Mouse (Mus musculus): ENCODE results near the gene Col11a2. TPM values are rescaled to one million over a fixed set of nuclear protein-coding genes. Genes with fewer than 3 reads are reported as not detected.
"Not testable (repeated sequence)": the region's sequence is repeated elsewhere in the genome, so short reads cannot be mapped to it uniquely, and the experiment has no call there.

Col11a2 gene
- polyA plus RNA-seq, 1 experiment from 2014 or later, result 2.1 TPM

- H3K4me2 ChIP-seq (replicated peaks; ENCODE audit: low read depth, low read length); H3K4me1 ChIP-seq (ENCODE audit: control insufficient read depth, insufficient read depth, low read length); H3K4me3 ChIP-seq (ENCODE audit: low read length); H3K36me3 ChIP-seq (ENCODE audit: control insufficient read depth, insufficient read depth, low read length); H3K27ac ChIP-seq (ENCODE audit: low read depth, low read length); ATAC-seq (ENCODE audit: low FRiP score, low TSS enrichment); H3K9ac ChIP-seq (ENCODE audit: low read depth, low read length); H3K9me3 ChIP-seq (ENCODE audit: control insufficient read depth, low read length): not testable (repeated sequence)
- H3K27me3 ChIP-seq (ENCODE audit: control insufficient read depth, insufficient read depth, low read length), result peaks cover 19% of the 10 kb centered on the region
- 43% methylated on average over 2 of the region's 2 CpGs for WGBS
These were observed 38.4 kb upstream of the Col11a2 start for GRCm38 (mm10) chr17:34000796-34001195.

GRCm38 (mm10) chr17:34003426-34003825 lies 35.8 kb upstream of the Col11a2 start:
- H3K27me3 ChIP-seq (ENCODE audit: control insufficient read depth, insufficient read depth, low read length), result peaks cover 19% of the 10 kb centered on the region
- H3K36me3 ChIP-seq (ENCODE audit: control insufficient read depth, insufficient read depth, low read length), result no peaks in the 10 kb centered on the region
- no peak for ATAC-seq (ENCODE audit: low FRiP score, low TSS enrichment)
- no peaks in the 10 kb centered on the region for H3K4me1 ChIP-seq (ENCODE audit: control insufficient read depth, insufficient read depth, low read length)
- WGBS, result 6% methylated on average over 5 of the region's 5 CpGs
- H3K9me3 ChIP-seq (ENCODE audit: control insufficient read depth, low read length), result no peaks in the 10 kb centered on the region
- no peak overlapping the region for H3K4me3 ChIP-seq (ENCODE audit: low read length)
- no peak overlapping the region for H3K4me2 ChIP-seq (replicated peaks; ENCODE audit: low read depth, low read length)
- H3K9ac ChIP-seq (ENCODE audit: low read depth, low read length), result no peak overlapping the region
- no peak overlapping the region for H3K27ac ChIP-seq (ENCODE audit: low read depth, low read length)

DNA sequence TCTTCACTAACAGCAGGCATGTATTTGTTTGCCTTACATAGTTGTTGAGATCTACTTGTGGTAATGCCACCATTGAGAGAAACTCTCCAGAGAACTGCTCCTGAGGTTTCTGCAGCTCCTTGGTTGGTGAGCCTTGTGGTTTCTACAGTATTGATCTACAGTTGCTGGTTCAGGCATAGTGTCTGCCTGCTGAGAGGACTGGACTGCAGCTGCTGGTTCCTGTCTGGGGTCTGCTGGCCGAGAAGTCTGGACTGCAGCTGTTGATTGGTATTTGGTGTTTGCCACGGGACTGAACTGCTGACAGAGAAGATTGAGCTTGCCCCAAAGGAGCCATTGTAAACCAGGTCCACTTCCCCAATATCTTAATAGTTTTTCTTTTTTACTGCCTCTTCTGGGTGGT lies 32.7 kb upstream of the Col11a2 start:
- H3K4me2 ChIP-seq (replicated peaks; ENCODE audit: low read depth, low read length), result no peak overlapping the region
- ATAC-seq (ENCODE audit: low FRiP score, low TSS enrichment), result no peak
- WGBS, result 52% methylated on average over 2 of the region's 2 CpGs
- no peaks in the 10 kb centered on the region for H3K4me1 ChIP-seq (ENCODE audit: control insufficient read depth, insufficient read depth, low read length)
- no peak overlapping the region for H3K4me3 ChIP-seq (ENCODE audit: low read length)
- H3K9ac ChIP-seq (ENCODE audit: low read depth, low read length), result no peak overlapping the region
- H3K9me3 ChIP-seq (ENCODE audit: control insufficient read depth, low read length), result no peaks in the 10 kb centered on the region
- H3K27me3 ChIP-seq (ENCODE audit: control insufficient read depth, insufficient read depth, low read length), result peaks cover 6% of the 10 kb centered on the region; the same call in 1 of the 2 replicates
- H3K36me3 ChIP-seq (ENCODE audit: control insufficient read depth, insufficient read depth, low read length), result no peaks in the 10 kb centered on the region
- H3K27ac ChIP-seq (ENCODE audit: low read depth, low read length), result no peak overlapping the region

DNA sequence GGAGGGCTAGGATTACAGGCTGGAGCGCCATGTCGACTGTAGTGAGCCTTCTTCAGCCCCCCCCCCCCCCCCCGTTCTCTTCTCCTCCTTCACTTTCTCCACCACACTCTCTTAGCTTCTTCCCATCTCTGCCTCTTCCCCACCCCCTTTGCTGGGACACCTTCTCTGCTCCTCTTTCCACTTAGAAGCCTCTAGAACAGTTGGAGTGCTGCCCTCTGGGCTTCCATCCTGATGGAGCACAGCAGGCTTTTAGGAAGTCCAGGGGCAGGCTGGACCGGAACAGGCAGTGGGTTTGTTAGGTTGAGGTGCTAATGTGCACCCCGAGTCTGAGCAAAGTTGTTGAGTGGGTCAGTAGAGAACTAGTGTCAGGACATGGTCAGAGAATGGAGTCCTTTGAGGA lies 29.1 kb upstream of the Col11a2 start:
- H3K27me3 ChIP-seq (ENCODE audit: control insufficient read depth, insufficient read depth, low read length), result no peaks in the 10 kb centered on the region
- H3K36me3 ChIP-seq (ENCODE audit: control insufficient read depth, insufficient read depth, low read length), result no peaks in the 10 kb centered on the region
- H3K9ac ChIP-seq (ENCODE audit: low read depth, low read length), result no peak overlapping the region
- H3K4me1 ChIP-seq (ENCODE audit: control insufficient read depth, insufficient read depth, low read length), result no peaks in the 10 kb centered on the region
- no peak overlapping the region for H3K4me3 ChIP-seq (ENCODE audit: low read length)
- no peak for ATAC-seq (ENCODE audit: low FRiP score, low TSS enrichment)
- WGBS, result 79% methylated on average over 5 of the region's 5 CpGs
- no peak overlapping the region for H3K4me2 ChIP-seq (replicated peaks; ENCODE audit: low read depth, low read length)
- no peak overlapping the region for H3K27ac ChIP-seq (ENCODE audit: low read depth, low read length)
- peaks cover 3% of the 10 kb centered on the region; the same call in 1 of the 2 replicates for H3K9me3 ChIP-seq (ENCODE audit: control insufficient read depth, low read length)

GRCm38 (mm10) chr17:34013436-34013835 lies 25.8 kb upstream of the Col11a2 start:
- Histone ChIP-seq H3K9me3 (ENCODE audit: control insufficient read depth, low read length) (peaks cover 3% of the 10 kb centered on the region; the same call in 1 of the 2 replicates), H3K4me1 (ENCODE audit: control insufficient read depth, insufficient read depth, low read length) (no peaks in the 10 kb centered on the region), H3K4me2 (replicated peaks; ENCODE audit: low read depth, low read length) (no peak overlapping the region), H3K4me3 (ENCODE audit: low read length) (no peak overlapping the region), H3K9ac (ENCODE audit: low read depth, low read length) (no peak overlapping the region), H3K27ac (ENCODE audit: low read depth, low read length) (no peak overlapping the region), H3K36me3 (ENCODE audit: control insufficient read depth, insufficient read depth, low read length) (no peaks in the 10 kb centered on the region), H3K27me3 (ENCODE audit: control insufficient read depth, insufficient read depth, low read length) (no peaks in the 10 kb centered on the region)
- ATAC-seq (ENCODE audit: low FRiP score, low TSS enrichment), result no peak
- WGBS, result 95% methylated on average over 8 of the region's 8 CpGs

GRCm38 (mm10) chr17:34021539-34022413 lies 17.5 kb upstream of the Col11a2 start:
- Histone ChIP-seq H3K36me3 (ENCODE audit: control insufficient read depth, insufficient read depth, low read length) (peaks cover 21% of the 10 kb centered on the region), H3K4me3 (ENCODE audit: low read length) (no peak overlapping the region), H3K4me2 (replicated peaks; ENCODE audit: low read depth, low read length) (no peak overlapping the region), H3K4me1 (ENCODE audit: control insufficient read depth, insufficient read depth, low read length) (peaks cover 17% of the 10 kb centered on the region; the same call in 1 of the 2 replicates), H3K27me3 (ENCODE audit: control insufficient read depth, insufficient read depth, low read length) (no peaks in the 10 kb centered on the region), H3K9ac (ENCODE audit: low read depth, low read length) (no peak overlapping the region), H3K9me3 (ENCODE audit: control insufficient read depth, low read length) (peaks cover 6% of the 10 kb centered on the region), H3K27ac (ENCODE audit: low read depth, low read length) (no peak overlapping the region)
- 96% methylated on average over 23 of the region's 23 CpGs for WGBS
- no peak for ATAC-seq (ENCODE audit: low FRiP score, low TSS enrichment)

GRCm38 (mm10) chr17:34022414-34022783 lies 16.8 kb upstream of the Col11a2 start:
- Histone ChIP-seq H3K9ac (ENCODE audit: low read depth, low read length) (no peak overlapping the region), H3K4me1 (ENCODE audit: control insufficient read depth, insufficient read depth, low read length) (peaks cover 24% of the 10 kb centered on the region), H3K36me3 (ENCODE audit: control insufficient read depth, insufficient read depth, low read length) (peaks cover 21% of the 10 kb centered on the region), H3K4me3 (ENCODE audit: low read length) (no peak overlapping the region), H3K9me3 (ENCODE audit: control insufficient read depth, low read length) (peaks cover 6% of the 10 kb centered on the region), H3K27ac (ENCODE audit: low read depth, low read length) (no peak overlapping the region), H3K4me2 (replicated peaks; ENCODE audit: low read depth, low read length) (no peak overlapping the region), H3K27me3 (ENCODE audit: control insufficient read depth, insufficient read depth, low read length) (no peaks in the 10 kb centered on the region)
- no peak for ATAC-seq (ENCODE audit: low FRiP score, low TSS enrichment)
- WGBS, result 92% methylated on average over 14 of the region's 14 CpGs

DNA sequence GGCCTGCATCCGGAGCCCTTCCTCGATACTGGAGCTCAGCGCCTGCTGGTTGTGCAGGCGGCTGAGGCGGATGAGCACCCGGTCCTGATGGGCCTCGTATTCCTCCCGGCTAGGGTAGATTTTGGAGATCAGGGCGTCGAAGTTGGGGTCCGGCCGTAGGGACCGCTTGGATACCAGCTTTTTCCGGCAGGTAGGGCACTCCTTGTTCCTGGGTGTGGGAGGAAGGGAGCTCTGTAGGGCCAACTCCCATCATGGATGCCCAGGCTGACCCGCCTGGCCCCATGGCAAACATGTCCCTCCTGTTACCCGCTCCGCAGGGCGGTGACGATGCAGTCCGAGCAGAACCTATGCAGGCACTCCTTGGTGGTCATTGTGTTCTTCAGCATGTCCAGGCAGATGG lies 16.2 kb upstream of the Col11a2 start:
- ATAC-seq (ENCODE audit: low FRiP score, low TSS enrichment), result no peak
- Histone ChIP-seq H3K9me3 (ENCODE audit: control insufficient read depth, low read length) (peaks cover 6% of the 10 kb centered on the region), H3K36me3 (ENCODE audit: control insufficient read depth, insufficient read depth, low read length) (peaks cover 21% of the 10 kb centered on the region), H3K27me3 (ENCODE audit: control insufficient read depth, insufficient read depth, low read length) (no peaks in the 10 kb centered on the region), H3K9ac (ENCODE audit: low read depth, low read length) (no peak overlapping the region), H3K4me3 (ENCODE audit: low read length) (no peak overlapping the region), H3K4me1 (ENCODE audit: control insufficient read depth, insufficient read depth, low read length) (peaks cover 24% of the 10 kb centered on the region), H3K4me2 (replicated peaks; ENCODE audit: low read depth, low read length) (no peak overlapping the region), H3K27ac (ENCODE audit: low read depth, low read length) (no peak overlapping the region)
- WGBS, result 96% methylated on average over 20 of the region's 20 CpGs

GRCm38 (mm10) chr17:34023678-34024077 lies 15.6 kb upstream of the Col11a2 start:
- H3K27ac ChIP-seq (ENCODE audit: low read depth, low read length), result no peak overlapping the region
- peaks cover 6% of the 10 kb centered on the region for H3K9me3 ChIP-seq (ENCODE audit: control insufficient read depth, low read length)
- peaks cover 28% of the 10 kb centered on the region for H3K36me3 ChIP-seq (ENCODE audit: control insufficient read depth, insufficient read depth, low read length)
- no peaks in the 10 kb centered on the region for H3K27me3 ChIP-seq (ENCODE audit: control insufficient read depth, insufficient read depth, low read length)
- ATAC-seq (ENCODE audit: low FRiP score, low TSS enrichment), result no peak
- 70% methylated on average over 9 of the region's 9 CpGs for WGBS
- peak overlapping the region; percentile 90; the same call in 1 of the 2 replicates for H3K9ac ChIP-seq (ENCODE audit: low read depth, low read length)
- peaks cover 24% of the 10 kb centered on the region for H3K4me1 ChIP-seq (ENCODE audit: control insufficient read depth, insufficient read depth, low read length)
- H3K4me3 ChIP-seq (ENCODE audit: low read length), result peak overlapping the region; percentile 92
- peak overlapping the region; percentile 85 for H3K4me2 ChIP-seq (replicated peaks; ENCODE audit: low read depth, low read length)
